Mouse (Mus musculus) kidney, postnatal 0 days (tissue): Measurements from ENCODE around the gene Iqgap2. TPM values are rescaled to one million over a fixed set of nuclear protein-coding genes. Genes with fewer than 3 reads are reported as not detected.

Experiments used
- ATAC-seq: fragments of 200-750 bp; cut with Nextera tagmentation; replicated peaks from 2 replicates; pipeline ENCODE4 v1.8.0; 2017; ENCODE audit warnings: low read depth, moderate number of reproducible peaks, moderate TSS enrichment, moderate library complexity; ENCODE audit not compliant: low FRiP score
- DNase-seq: peaks from one replicate; pipeline ENCODE4 v3.0.0-alpha.2; 2016; ENCODE audit warnings: low spot score
- H3K27ac ChIP-seq: fragments of 300-500 bp; sonication (generic); 2 replicates; pipeline ENCODE4 v1.5.1; 2014; ENCODE audit warnings: mild to moderate bottlenecking
- H3K27me3 ChIP-seq: fragments of 300-500 bp; sonication (generic); 2 replicates; pipeline ENCODE4 v1.6.1; 2014; ENCODE audit warnings: low read length, mixed read lengths; ENCODE audit not compliant: insufficient read depth
- H3K36me3 ChIP-seq: fragments of 300-500 bp; sonication (generic); 2 replicates; pipeline ENCODE4 v1.6.1; 2014; ENCODE audit warnings: low read length, mixed read lengths; ENCODE audit not compliant: insufficient read depth
- H3K4me1 ChIP-seq: fragments of 300-500 bp; sonication (generic); replicated peaks from 2 replicates; pipeline ENCODE4 v1.6.1; 2014; ENCODE audit warnings: antibody characterized with exemption, low read length, mixed read lengths; ENCODE audit not compliant: insufficient read depth
- H3K4me2 ChIP-seq: fragments of 300-500 bp; sonication (generic); 2 replicates; pipeline ENCODE4 v1.6.1; 2014; ENCODE audit warnings: mild to moderate bottlenecking, low read length, moderate library complexity, mixed read lengths
- H3K4me3 ChIP-seq: fragments of 300-500 bp; sonication (generic); replicated peaks from 2 replicates; pipeline ENCODE4 v1.5.1; 2014; ENCODE audit warnings: low read depth, low read length
- H3K9ac ChIP-seq: fragments of 300-500 bp; sonication (generic); 2 replicates; pipeline ENCODE4 v1.6.1; 2014; ENCODE audit warnings: low read depth, low read length
- H3K9me3 ChIP-seq: fragments of 300-500 bp; sonication (generic); replicated peaks from 2 replicates; pipeline ENCODE4 v1.6.1; 2016; ENCODE audit warnings: low read length, inconsistent platforms, mixed read lengths
- CTCF ChIP-seq: IDR thresholded peaks from 2 replicates; pipeline ENCODE4 v1.5.1; 2016; ENCODE audit warnings: antibody characterized with exemption, low read depth, mild to moderate bottlenecking, moderate library complexity
- WGBS: fragments of 180-500 bp; shearing (Covaris S2); extraction: QIAGEN DNeasy Blood & Tissue Kit; methylation state at CpG from one replicate; pipeline ENCODE4 v1.1.7; 2014; 5-methylcytosine and 5-hydroxymethylcytosine counted together
- polyA plus RNA-seq: library from polyadenylated mRNA; unstranded; fragments of >200 nt; fragmentation: Nextera tagmentation; extraction: Ambion mirVana; gene quantifications from 2 replicates; pipeline ENCODE4 v1.2.1, GENCODE M21; 2015

Iqgap2 gene
- polyA plus RNA-seq, 1 experiment from 2014 or later: 9.8 TPM

- no peaks in the 10 kb centered on the region for H3K9me3 ChIP-seq
- ATAC-seq: no peak
These were observed 238.0 kb downstream of the Iqgap2 start for GRCm38 (mm10) chr13:95653696-95654095.

GRCm38 (mm10) chr13:95651870-95652668, 239.7 kb downstream of the Iqgap2 start:
- 61% methylated on average over 7 of the region's 7 CpGs for WGBS
- no peaks in the 10 kb centered on the region for H3K36me3 ChIP-seq
- peak; percentile 48 for DNase-seq
- no peak overlapping the region for H3K27ac ChIP-seq
- H3K27me3 ChIP-seq: no peaks in the 10 kb centered on the region
- TF ChIP-seq CTCF: no peak
- no peaks in the 10 kb centered on the region for H3K9me3 ChIP-seq
- ATAC-seq: no peak
- no peak overlapping the region for H3K4me3 ChIP-seq
- no peak overlapping the region for H3K4me2 ChIP-seq
- peaks cover 4% of the 10 kb centered on the region; the same call in 1 of the 2 replicates for H3K4me1 ChIP-seq
- H3K9ac ChIP-seq: no peak overlapping the region

More at GRCm38 (mm10) chr13:95653696-95654095, 238.0 kb downstream of the Iqgap2 start:
- Histone ChIP-seq H3K4me2 (no peak overlapping the region), H3K9ac (no peak overlapping the region), H3K36me3 (no peaks in the 10 kb centered on the region), H3K27ac (no peak overlapping the region), H3K4me1 (peaks cover 4% of the 10 kb centered on the region; the same call in 1 of the 2 replicates), H3K4me3 (no peak overlapping the region), H3K27me3 (no peaks in the 10 kb centered on the region)
- 71% methylated on average over 4 of the region's 4 CpGs for WGBS
- TF ChIP-seq CTCF: no peak
- DNase-seq: no peak

- Histone ChIP-seq H3K4me1 (peaks cover 4% of the 10 kb centered on the region; the same call in 1 of the 2 replicates), H3K36me3 (no peaks in the 10 kb centered on the region), H3K27me3 (no peaks in the 10 kb centered on the region), H3K9me3 (no peaks in the 10 kb centered on the region), H3K9ac (no peak overlapping the region), H3K27ac (no peak overlapping the region), H3K4me3 (no peak overlapping the region), H3K4me2 (no peak overlapping the region)
- no peak for DNase-seq
- no peak for TF ChIP-seq CTCF
- ATAC-seq: no peak
- 85% methylated on average over 3 of the region's 3 CpGs for WGBS
These were observed 241.8 kb downstream of the Iqgap2 start for GRCm38 (mm10) chr13:95649941-95650340.

- ATAC-seq (peak; percentile 50), DNase-seq (no peak)
- no peak for TF ChIP-seq CTCF
- Histone ChIP-seq H3K27me3 (no peaks in the 10 kb centered on the region), H3K4me1 (no peaks in the 10 kb centered on the region; the same call in 1 of the 2 replicates), H3K4me3 (no peak overlapping the region), H3K9me3 (no peaks in the 10 kb centered on the region), H3K9ac (no peak overlapping the region), H3K4me2 (no peak overlapping the region), H3K27ac (peak overlapping the region; percentile 79), H3K36me3 (no peaks in the 10 kb centered on the region)
- 26% methylated on average over 4 of the region's 4 CpGs for WGBS
These were observed 244.5 kb downstream of the Iqgap2 start for GRCm38 (mm10) chr13:95647248-95647647.

- Histone ChIP-seq H3K4me1 (no peaks in the 10 kb centered on the region; the same call in 1 of the 2 replicates), H3K36me3 (no peaks in the 10 kb centered on the region), H3K4me3 (no peak overlapping the region), H3K27ac (peak overlapping the region; percentile 79; the same call in 1 of the 2 replicates), H3K4me2 (no peak overlapping the region), H3K9ac (no peak overlapping the region), H3K27me3 (no peaks in the 10 kb centered on the region), H3K9me3 (no peaks in the 10 kb centered on the region)
- ATAC-seq (peak; percentile 70; the same call in 1 of the 2 replicates), DNase-seq (peak; percentile 95)
- WGBS: 13% methylated on average over 9 of the region's 9 CpGs
- no peak for TF ChIP-seq CTCF
These were observed 245.0 kb downstream of the Iqgap2 start for GRCm38 (mm10) chr13:95646687-95647111.

GRCm38 (mm10) chr13:95643740-95644139, 248.0 kb downstream of the Iqgap2 start:
- WGBS: 65% methylated on average over 7 of the region's 7 CpGs
- H3K4me1 ChIP-seq: peaks cover 3% of the 10 kb centered on the region; the same call in 1 of the 2 replicates
- no peak overlapping the region for H3K27ac ChIP-seq
- TF ChIP-seq CTCF: no peak
- no peaks in the 10 kb centered on the region for H3K27me3 ChIP-seq
- no peak overlapping the region for H3K9ac ChIP-seq
- no peaks in the 10 kb centered on the region for H3K36me3 ChIP-seq
- no peak for DNase-seq
- no peak overlapping the region for H3K4me3 ChIP-seq
- no peaks in the 10 kb centered on the region for H3K9me3 ChIP-seq
- ATAC-seq: no peak
- H3K4me2 ChIP-seq: no peak overlapping the region
